Mouse (Mus musculus) midbrain, embryonic 11.5 days (tissue): ENCODE measurements around the gene Azi2. TPM values are rescaled to one million over a fixed set of nuclear protein-coding genes. Genes with fewer than 3 reads are reported as not detected.
A peak's percentile ranks its signal among the peaks of the same experiment; 100 is the strongest.

ENCODE experiments used
- ATAC-seq: fragments of 200-750 bp; cut with Nextera tagmentation; 2 replicates; pipeline ENCODE4 v1.8.0; 2017; ENCODE audit warnings: moderate TSS enrichment, moderate library complexity; ENCODE audit not compliant: low FRiP score
- DNase-seq: peaks from one replicate; pipeline ENCODE4 v3.0.0; 2015; ENCODE audit warnings: low spot score; ENCODE audit errors: missing footprints
- H3K27ac ChIP-seq: fragments of 300-500 bp; sonication (generic); 2 replicates; pipeline ENCODE4 v1.5.1; 2014; ENCODE audit warnings: low read depth, low read length
- H3K27me3 ChIP-seq: fragments of 300-500 bp; sonication (generic); 2 replicates; pipeline ENCODE4 v1.6.1; 2014; ENCODE audit warnings: mild to moderate bottlenecking, low read length, moderate library complexity, mixed read lengths; ENCODE audit not compliant: control insufficient read depth, insufficient read depth
- H3K36me3 ChIP-seq: fragments of 300-500 bp; sonication (generic); 2 replicates; pipeline ENCODE4 v1.6.1; 2014; ENCODE audit warnings: mild to moderate bottlenecking, low read length, moderate library complexity, mixed read lengths; ENCODE audit not compliant: control insufficient read depth, insufficient read depth
- H3K4me1 ChIP-seq: fragments of 300-500 bp; sonication (generic); 2 replicates; pipeline ENCODE4 v1.6.1; 2014; ENCODE audit warnings: low read length; ENCODE audit not compliant: control insufficient read depth, insufficient read depth
- H3K4me2 ChIP-seq: fragments of 300-500 bp; sonication (generic); 2 replicates; pipeline ENCODE4 v1.6.1; 2014; ENCODE audit warnings: mild to moderate bottlenecking, moderate library complexity
- H3K4me3 ChIP-seq: fragments of 300-500 bp; sonication (generic); 2 replicates; pipeline ENCODE4 v1.5.1; 2014; ENCODE audit warnings: low read depth, low read length
- H3K9ac ChIP-seq: fragments of 300-500 bp; sonication (generic); 2 replicates; pipeline ENCODE4 v1.6.1; 2014; ENCODE audit warnings: low read length
- H3K9me3 ChIP-seq: fragments of 300-500 bp; sonication (generic); 2 replicates; pipeline ENCODE4 v1.6.1; 2016; ENCODE audit warnings: low read length; ENCODE audit not compliant: control insufficient read depth
- WGBS: fragments of 180-500 bp; shearing (Covaris S2); extraction: QIAGEN DNeasy Blood & Tissue Kit; methylation state at CpG from one replicate; pipeline ENCODE4 v1.1.7; 2014; 5-methylcytosine and 5-hydroxymethylcytosine counted together
- polyA plus RNA-seq: library from polyadenylated mRNA; unstranded; fragments of >200 nt; fragmentation: Nextera tagmentation; extraction: Ambion mirVana; gene quantifications from 2 replicates; pipeline ENCODE4 v1.2.1, GENCODE M21; 2014

Gene Azi2
- polyA plus RNA-seq, 1 experiment from 2014 or later = 72.1 TPM

- DNase-seq (no peak), ATAC-seq (no peak)
- Histone ChIP-seq H3K27me3 (no peaks in the 10 kb centered on the region), H3K36me3 (no peaks in the 10 kb centered on the region), H3K4me3 (no peak overlapping the region), H3K9ac (no peak overlapping the region), H3K27ac (no peak overlapping the region), H3K4me1 (no peaks in the 10 kb centered on the region), H3K4me2 (no peak overlapping the region), H3K9me3 (no peaks in the 10 kb centered on the region)
- 66% methylated on average over 2 of the region's 2 CpGs for WGBS
Measured at GRCm38 (mm10) chr9:118031694-118032093, 8.6 kb upstream of the Azi2 start.

GRCm38 (mm10) chr9:118034990-118035389 lies 5.3 kb upstream of the Azi2 start:
- Histone ChIP-seq H3K9me3 (no peaks in the 10 kb centered on the region), H3K9ac (no peak overlapping the region), H3K27ac (no peak overlapping the region), H3K27me3 (no peaks in the 10 kb centered on the region), H3K4me1 (no peaks in the 10 kb centered on the region), H3K4me2 (no peak overlapping the region), H3K4me3 (no peak overlapping the region), H3K36me3 (no peaks in the 10 kb centered on the region)
- DNase-seq (no peak), ATAC-seq (no peak)
- WGBS = 89% methylated on average over 3 of the region's 3 CpGs

GRCm38 (mm10) chr9:118041022-118041400 lies 712 bp downstream of the Azi2 start:
- H3K9me3 ChIP-seq = no peaks in the 10 kb centered on the region
- no peaks in the 10 kb centered on the region for H3K36me3 ChIP-seq
- DNase-seq (no peak), ATAC-seq (no peak)
- H3K27ac ChIP-seq = peak overlapping the region; percentile 82
- no peaks in the 10 kb centered on the region for H3K27me3 ChIP-seq
- H3K4me2 ChIP-seq = peak overlapping the region; percentile 70
- 2% methylated on average over 21 of the region's 21 CpGs for WGBS
- peak overlapping the region; percentile 73 for H3K4me3 ChIP-seq
- H3K9ac ChIP-seq = peak overlapping the region; percentile 84
- H3K4me1 ChIP-seq = peaks cover 7% of the 10 kb centered on the region

- peak overlapping the region; percentile 84 for H3K9ac ChIP-seq
- H3K4me2 ChIP-seq = peak overlapping the region; percentile 70
- H3K36me3 ChIP-seq = no peaks in the 10 kb centered on the region
- H3K4me3 ChIP-seq = peak overlapping the region; percentile 73
- ATAC-seq = no peak
- H3K27me3 ChIP-seq = no peaks in the 10 kb centered on the region
- peaks cover 7% of the 10 kb centered on the region for H3K4me1 ChIP-seq
- no peaks in the 10 kb centered on the region for H3K9me3 ChIP-seq
- H3K27ac ChIP-seq = no peak overlapping the region
- peak; percentile 75 for DNase-seq
- 36% methylated on average over 5 of the region's 5 CpGs for WGBS
Measured at GRCm38 (mm10) chr9:118041646-118042045, 1.3 kb downstream of the Azi2 start.

- no peak for ATAC-seq
- Histone ChIP-seq H3K9ac (no peak overlapping the region), H3K9me3 (no peaks in the 10 kb centered on the region), H3K4me3 (no peak overlapping the region), H3K4me2 (no peak overlapping the region), H3K27ac (no peak overlapping the region), H3K27me3 (no peaks in the 10 kb centered on the region), H3K4me1 (peaks cover 7% of the 10 kb centered on the region), H3K36me3 (no peaks in the 10 kb centered on the region)
- DNase-seq = peak; percentile 68
- 88% methylated on average over 4 of the region's 4 CpGs for WGBS
Measured at GRCm38 (mm10) chr9:118042738-118043137, 2.4 kb downstream of the Azi2 start.

GRCm38 (mm10) chr9:118043581-118043980 lies 3.3 kb downstream of the Azi2 start:
- Histone ChIP-seq H3K36me3 (no peaks in the 10 kb centered on the region), H3K9ac (no peak overlapping the region), H3K4me1 (peaks cover 7% of the 10 kb centered on the region), H3K9me3 (no peaks in the 10 kb centered on the region), H3K27me3 (no peaks in the 10 kb centered on the region), H3K4me3 (no peak overlapping the region), H3K4me2 (no peak overlapping the region), H3K27ac (no peak overlapping the region)
- 93% methylated on average over 3 of the region's 3 CpGs for WGBS
- DNase-seq (peak; percentile 51), ATAC-seq (no peak)

- ATAC-seq (no peak), DNase-seq (peak; percentile 64)
- no peak overlapping the region for H3K27ac ChIP-seq
- no peak overlapping the region for H3K9ac ChIP-seq
- no peaks in the 10 kb centered on the region for H3K27me3 ChIP-seq
- H3K4me2 ChIP-seq = no peak overlapping the region
- no peak overlapping the region for H3K4me3 ChIP-seq
- 70% methylated on average over 1 of the region's 1 CpGs for WGBS
- 0 out of 2 replicates have a peak, but pooled peaks cover 3% of the 10 kb centered on the region for H3K36me3 ChIP-seq
- H3K9me3 ChIP-seq = no peaks in the 10 kb centered on the region
- peaks cover 7% of the 10 kb centered on the region for H3K4me1 ChIP-seq
Measured at GRCm38 (mm10) chr9:118045011-118045533, 4.8 kb downstream of the Azi2 start.

GRCm38 (mm10) chr9:118053286-118053685 lies 13.0 kb downstream of the Azi2 start:
- no peak for DNase-seq
- H3K4me3 ChIP-seq = no peak overlapping the region
- no peak overlapping the region for H3K27ac ChIP-seq
- no peak for ATAC-seq
- no peak overlapping the region for H3K9ac ChIP-seq
- H3K4me2 ChIP-seq = no peak overlapping the region
- H3K4me1 ChIP-seq = no peaks in the 10 kb centered on the region
- H3K27me3 ChIP-seq = no peaks in the 10 kb centered on the region
- H3K36me3 ChIP-seq = peaks cover 10% of the 10 kb centered on the region
- WGBS = 66% methylated on average over 1 of the region's 1 CpGs
- no peaks in the 10 kb centered on the region for H3K9me3 ChIP-seq

- Histone ChIP-seq H3K36me3 (no peaks in the 10 kb centered on the region; the same call in 1 of the 2 replicates), H3K9ac (no peak overlapping the region), H3K4me3 (no peak overlapping the region), H3K4me2 (no peak overlapping the region), H3K27ac (no peak overlapping the region), H3K9me3 (no peaks in the 10 kb centered on the region), H3K27me3 (no peaks in the 10 kb centered on the region), H3K4me1 (no peaks in the 10 kb centered on the region)
- ATAC-seq = no peak
- DNase-seq = no peak
- 95% methylated on average over 3 of the region's 3 CpGs for WGBS
Measured at GRCm38 (mm10) chr9:118059101-118059500, 18.8 kb downstream of the Azi2 start.
